8 mouse cellular contexts compared by ENCODE assay signal in the genomic region with DNA sequence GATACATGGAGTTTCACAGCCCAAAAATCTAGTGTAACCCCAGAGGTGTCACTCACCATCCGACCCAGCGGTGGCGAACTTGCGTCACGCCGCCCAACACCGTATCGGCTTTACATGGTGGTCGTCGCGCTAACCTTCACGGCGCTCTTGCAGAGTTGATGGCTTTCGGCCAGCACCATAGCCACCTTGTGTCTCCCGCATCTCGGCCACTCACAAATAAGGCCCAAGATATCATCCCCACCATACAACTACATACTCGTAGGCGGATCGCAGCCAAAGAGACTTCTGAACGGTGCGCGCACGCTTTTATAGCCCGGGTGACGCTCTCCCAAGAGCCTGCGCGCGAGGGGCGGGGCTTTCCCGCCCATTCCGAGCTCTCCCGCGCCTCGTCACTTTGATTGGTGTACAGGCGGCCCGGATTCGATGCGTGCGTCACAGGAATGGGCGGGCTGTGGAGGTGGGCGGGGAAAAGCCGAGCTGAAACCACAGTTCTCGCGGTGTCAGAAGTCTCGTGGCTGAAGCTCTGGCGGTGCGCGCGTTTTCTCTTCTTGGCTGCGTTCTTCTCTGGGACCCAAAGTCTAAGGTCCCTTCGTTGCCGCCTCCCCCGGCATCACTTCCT.
DNase-seq lines count a peak whose midpoint lies in the region; ATAC-seq and TF ChIP-seq lines count a peak whose summit lies in the region.

No protein-coding gene starts in this region.

- H3K4me1 ChIP-seq in forebrain, embryonic 10.5 days: peaks cover 16% of the 10 kb centered on the region
- peaks cover 21% of the 10 kb centered on the region for H3K4me1 ChIP-seq in heart, embryonic 15.5 days (replicated peaks)
- peaks cover 0 to 8% of the 10 kb centered on the region in 2 experiments; a peak in 2 of 4 replicates for H3K4me1 ChIP-seq in liver, embryonic 14.5 days (replicated peaks; ENCODE audit: control insufficient read depth in 2 of 2, insufficient read depth in 2 of 2, low read length in 1 of 2)
- H3K4me1 ChIP-seq in neural tube, embryonic 11.5 days (ENCODE audit: control insufficient read depth, insufficient read depth, low read length): peaks cover 10% of the 10 kb centered on the region
- H3K4me1 ChIP-seq in stomach, postnatal 0 days (replicated peaks; ENCODE audit: control insufficient read depth, insufficient read depth): no peaks in the 10 kb centered on the region; the same call in 1 of the 2 replicates

- no peak for TF ChIP-seq EP300 in liver, embryonic 14.5 days (IDR thresholded peaks at IDR 0.05; ENCODE audit: low read depth)
- peak; percentile 95 for TF ChIP-seq EP300 in stomach, postnatal 0 days (optimal IDR thresholded peaks at IDR 0.05)

- peak; percentile 99 for ATAC-seq in heart, embryonic 15.5 days (replicated peaks; ENCODE audit: insufficient number of reproducible peaks, insufficient read depth, low FRiP score, low read depth)
- ATAC-seq in liver, embryonic 14.5 days (ENCODE audit: insufficient read depth): peak; percentile 92
- ATAC-seq in neural tube, embryonic 11.5 days (ENCODE audit: insufficient read depth, low FRiP score, low TSS enrichment): peak; percentile 99
- peak; percentile 99 for ATAC-seq in stomach, postnatal 0 days (ENCODE audit: low FRiP score, low TSS enrichment)

- H3K9me3 ChIP-seq in forebrain, embryonic 10.5 days: no peaks in the 10 kb centered on the region
- H3K9me3 ChIP-seq in heart, embryonic 15.5 days (replicated peaks): no peaks in the 10 kb centered on the region
- no peaks in the 10 kb centered on the region for H3K9me3 ChIP-seq in liver, embryonic 14.5 days (ENCODE audit: control insufficient read depth, low read length)
- H3K9me3 ChIP-seq in neural tube, embryonic 11.5 days (ENCODE audit: control insufficient read depth, low read length): no peaks in the 10 kb centered on the region
- no peaks in the 10 kb centered on the region for H3K9me3 ChIP-seq in stomach, postnatal 0 days (ENCODE audit: control insufficient read depth, low read length)

- under 1% methylated on average over 53 of the region's 53 CpGs for WGBS in forebrain, embryonic 10.5 days
- WGBS in heart, embryonic 15.5 days: under 1% methylated on average over 53 of the region's 53 CpGs
- WGBS in liver, embryonic 14.5 days (ENCODE audit: insufficient replicate concordance): under 1% methylated on average over 53 of the region's 53 CpGs
- under 1% methylated on average over 49 of the region's 53 CpGs for WGBS in neural tube, embryonic 11.5 days
- 0% methylated on average over 53 of the region's 53 CpGs for WGBS in stomach, postnatal 0 days

- no peaks in the 10 kb centered on the region for H3K27me3 ChIP-seq in forebrain, embryonic 10.5 days (ENCODE audit: poor library complexity, severe bottlenecking)
- H3K27me3 ChIP-seq in heart, embryonic 15.5 days: no peaks in the 10 kb centered on the region
- H3K27me3 ChIP-seq in liver, embryonic 14.5 days (ENCODE audit: control insufficient read depth, insufficient read depth, low read length): no peaks in the 10 kb centered on the region
- H3K27me3 ChIP-seq in neural tube, embryonic 11.5 days (ENCODE audit: control insufficient read depth, insufficient read depth, low read length): no peaks in the 10 kb centered on the region
- no peaks in the 10 kb centered on the region for H3K27me3 ChIP-seq in stomach, postnatal 0 days (ENCODE audit: control insufficient read depth, insufficient read depth, low read length)

- H3K27ac ChIP-seq in forebrain, embryonic 10.5 days: peak overlapping the region; percentile 99
- peak overlapping the region; percentile 100 for H3K27ac ChIP-seq in heart, embryonic 15.5 days
- peak overlapping the region; percentile 91 for H3K27ac ChIP-seq in liver, embryonic 14.5 days
- peak overlapping the region; percentile 98 for H3K27ac ChIP-seq in neural tube, embryonic 11.5 days (ENCODE audit: low read depth, low read length)
- H3K27ac ChIP-seq in stomach, postnatal 0 days (replicated peaks): peak overlapping the region; percentile 99

- peak overlapping the region; percentile 85 for H3K4me2 ChIP-seq in heart, embryonic 15.5 days
- H3K4me2 ChIP-seq in liver, embryonic 14.5 days (ENCODE audit: low read depth): peak overlapping the region; percentile 88
- peak overlapping the region; percentile 77 for H3K4me2 ChIP-seq in neural tube, embryonic 11.5 days (ENCODE audit: low read depth)
- peak overlapping the region; percentile 70 for H3K4me2 ChIP-seq in stomach, postnatal 0 days (replicated peaks; ENCODE audit: low read depth)

- peak overlapping the region; percentile 95 for H3K9ac ChIP-seq in heart, embryonic 15.5 days
- peak overlapping the region; percentile 89 for H3K9ac ChIP-seq in liver, embryonic 14.5 days (replicated peaks)
- peak overlapping the region; percentile 96 for H3K9ac ChIP-seq in neural tube, embryonic 11.5 days (ENCODE audit: low read length)
- peak overlapping the region; percentile 89 for H3K9ac ChIP-seq in stomach, postnatal 0 days (ENCODE audit: low read length)

- peak; percentile 53 for TF ChIP-seq CTCF in liver, embryonic 14.5 days (IDR thresholded peaks at IDR 0.05; ENCODE audit: low read depth)
- peak; percentile 53 for TF ChIP-seq CTCF in stomach, postnatal 0 days (IDR thresholded peaks at IDR 0.05; ENCODE audit: low read depth)

- H3K4me3 ChIP-seq in forebrain, embryonic 10.5 days: peak overlapping the region; percentile 79
- peak overlapping the region; percentile 84 for H3K4me3 ChIP-seq in heart, embryonic 15.5 days
- peak overlapping the region; percentile 86 to 95 for H3K4me3 ChIP-seq in liver, embryonic 14.5 days (ENCODE audit: insufficient read depth in 1 of 2, low read depth in 2 of 2, low read length in 2 of 2)
- peak overlapping the region; percentile 87 for H3K4me3 ChIP-seq in neural tube, embryonic 11.5 days (ENCODE audit: low read depth, low read length)
- peak overlapping the region; percentile 68 for H3K4me3 ChIP-seq in stomach, postnatal 0 days (ENCODE audit: low read depth, low read length)

- DNase-seq in CD8-positive naive resting alpha-beta T cell, adult 2 months (ENCODE audit: low read depth in 2 of 2, low spot score in 2 of 2): peak; percentile 99
- DNase-seq in c-Kit-positive CD71-negative TER-119-negative erythroid progenitor cells, embryonic 14.5 days (ENCODE audit: low read depth): peak; percentile 98
- peak; percentile 98 for DNase-seq in forebrain, embryonic 10.5 days (ENCODE audit: extremely low spot score, low spot score)
- DNase-seq in kidney, postnatal 25 days: peak; percentile 99
- DNase-seq in liver, embryonic 14.5 days (ENCODE audit: low read depth in 3 of 3, low spot score in 3 of 3): peak; percentile 97 to 98 (median 97)
- peak; percentile 99 for DNase-seq in neural tube, embryonic 11.5 days (ENCODE audit: low spot score)
- peak; percentile 100 for DNase-seq in stomach, postnatal 0 days (ENCODE audit: low spot score)

- peaks cover 28% of the 10 kb centered on the region for H3K36me3 ChIP-seq in forebrain, embryonic 10.5 days (replicated peaks)
- no peaks in the 10 kb centered on the region for H3K36me3 ChIP-seq in heart, embryonic 15.5 days
- peaks cover 16% of the 10 kb centered on the region for H3K36me3 ChIP-seq in liver, embryonic 14.5 days (replicated peaks; ENCODE audit: control insufficient read depth, insufficient read depth, low read depth)
- H3K36me3 ChIP-seq in neural tube, embryonic 11.5 days (ENCODE audit: control insufficient read depth, insufficient read depth, low read length): 0 out of 2 replicates have a peak, but pooled peaks cover 2% of the 10 kb centered on the region
- 0 out of 2 replicates have a peak, but pooled peaks cover 2% of the 10 kb centered on the region for H3K36me3 ChIP-seq in stomach, postnatal 0 days (ENCODE audit: control insufficient read depth, insufficient read depth, low read length)

Comparison
In these comparisons a context has a peak if more than half of its experiments do, and no peak if none do; other contexts are left out.
1. Peak in every context shown above with its lines: DNase-seq, ATAC-seq, H3K4me3 ChIP-seq and H3K27ac ChIP-seq.